Mouse (Mus musculus) kidney, postnatal 25 days (tissue): ENCODE results near the gene Col16a1.

Source experiments
- DNase-seq, 2 experiments: peaks; one replicate each; pipeline ENCODE4 v3.0.0; 2021; ENCODE audit warnings: mixed read lengths in 2 of 2

The Col16a1 gene

DNA sequence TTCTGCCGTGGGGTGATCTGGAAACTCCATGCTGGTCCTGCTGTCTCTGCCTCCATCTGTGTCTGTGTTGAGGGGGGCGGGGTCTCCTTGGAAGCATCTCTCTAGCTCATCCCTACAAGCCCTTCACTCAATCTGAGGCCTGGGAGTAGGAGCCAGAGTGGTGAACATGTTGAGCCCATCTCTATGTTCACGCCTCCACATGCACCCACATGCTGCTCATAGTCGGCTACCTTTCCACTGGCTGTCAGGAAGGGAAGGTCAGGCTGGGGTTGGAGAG lies 501 bp downstream of the Col16a1 start:
- DNase-seq, result no peak

DNA sequence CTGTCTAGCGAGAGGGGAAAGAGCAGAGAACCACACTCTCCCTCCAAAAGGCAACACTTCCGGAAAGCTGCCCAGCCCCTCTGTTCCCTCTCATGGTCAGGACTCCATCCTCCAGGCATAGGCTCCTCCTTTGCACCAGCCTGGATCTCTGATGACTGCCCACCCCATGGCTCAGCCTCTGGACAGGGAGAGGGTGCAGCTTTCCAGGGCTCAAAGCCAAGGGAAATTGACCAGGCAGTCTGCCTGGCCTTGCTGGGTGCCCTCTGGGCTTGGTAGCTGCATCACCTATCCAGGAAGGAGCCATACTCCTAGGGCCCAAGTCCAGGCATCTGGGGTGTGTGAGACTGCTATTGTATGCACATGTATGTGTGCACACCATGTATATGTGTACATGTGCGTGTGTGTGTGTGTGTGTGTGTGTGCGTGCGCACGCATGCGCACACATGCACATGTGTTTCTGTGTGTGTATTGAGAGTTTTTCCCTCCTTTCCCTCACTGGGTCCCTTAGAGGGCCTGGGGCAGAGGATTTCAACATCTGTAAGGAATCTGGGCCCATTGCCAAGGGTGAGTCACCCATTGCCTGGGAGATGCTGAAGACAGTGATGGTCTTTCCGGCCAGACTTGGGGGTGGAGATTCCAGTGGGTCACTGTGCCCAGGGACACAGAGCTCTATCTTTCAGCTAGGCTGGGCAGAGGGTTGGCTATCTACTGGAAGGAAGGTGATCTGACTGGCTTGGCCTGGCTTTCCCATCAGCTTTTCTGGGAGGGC lies 2.6 kb downstream of the Col16a1 start:
- DNase-seq, result peak; percentile 74 to 81

DNA sequence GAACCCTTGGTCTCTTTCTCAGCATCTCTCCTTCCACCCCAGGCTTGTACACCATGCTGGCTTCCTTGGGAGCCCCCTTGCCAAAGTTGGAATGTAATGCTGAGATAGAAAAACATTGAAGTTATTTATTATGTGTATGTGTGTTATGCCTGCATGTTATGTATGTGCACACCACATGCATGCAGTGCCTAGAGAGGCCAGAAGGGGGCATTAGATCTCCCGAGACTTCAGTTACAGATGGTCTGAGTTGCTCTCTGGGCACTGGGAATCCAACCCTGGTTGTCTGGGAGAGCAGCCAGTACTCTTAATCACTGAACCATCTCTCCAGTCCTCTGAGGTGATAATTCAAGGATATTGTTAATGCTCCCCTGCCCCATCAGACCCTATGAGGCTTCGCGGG lies 4.6 kb downstream of the Col16a1 start:
- no peak for DNase-seq

DNA sequence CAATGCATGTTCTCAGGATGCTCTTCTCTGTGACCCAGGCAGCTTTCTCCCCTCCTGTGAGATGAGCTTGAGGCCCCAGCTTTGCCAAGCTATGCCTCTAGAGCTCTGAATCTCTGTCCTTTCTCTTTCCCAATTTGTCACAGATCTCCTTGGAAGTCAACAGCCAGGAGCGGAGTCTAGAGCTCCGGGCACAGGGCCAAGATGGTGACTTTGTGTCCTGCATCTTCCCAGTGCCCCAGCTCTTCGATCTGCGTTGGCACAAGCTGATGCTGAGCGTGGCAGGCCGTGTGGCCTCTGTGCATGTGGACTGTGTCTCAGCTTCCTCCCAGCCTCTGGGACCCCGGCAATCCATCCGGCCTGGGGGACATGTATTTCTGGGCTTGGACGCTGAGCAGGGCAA lies 5.5 kb downstream of the Col16a1 start:
- no peak for DNase-seq

DNA sequence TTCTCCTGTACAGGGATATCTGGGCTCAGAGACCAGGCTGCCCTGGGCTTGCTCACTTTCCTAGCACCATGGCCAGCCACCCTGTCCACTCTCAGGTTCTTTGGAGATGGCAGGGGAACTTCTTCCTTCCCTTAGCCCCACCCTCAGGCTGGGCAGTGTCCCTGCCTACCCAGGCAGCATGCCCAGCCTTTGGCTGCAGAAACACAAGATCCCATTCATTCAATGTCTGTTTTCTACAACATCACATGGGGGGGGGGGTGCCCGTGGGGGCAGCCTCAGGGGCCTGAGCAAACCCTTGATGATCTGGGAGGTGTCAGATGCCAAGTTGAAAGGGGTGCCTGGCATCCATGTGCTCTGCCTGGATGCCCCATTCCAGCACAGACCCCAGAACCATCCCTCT lies 7.1 kb downstream of the Col16a1 start:
- DNase-seq, result no peak

DNA sequence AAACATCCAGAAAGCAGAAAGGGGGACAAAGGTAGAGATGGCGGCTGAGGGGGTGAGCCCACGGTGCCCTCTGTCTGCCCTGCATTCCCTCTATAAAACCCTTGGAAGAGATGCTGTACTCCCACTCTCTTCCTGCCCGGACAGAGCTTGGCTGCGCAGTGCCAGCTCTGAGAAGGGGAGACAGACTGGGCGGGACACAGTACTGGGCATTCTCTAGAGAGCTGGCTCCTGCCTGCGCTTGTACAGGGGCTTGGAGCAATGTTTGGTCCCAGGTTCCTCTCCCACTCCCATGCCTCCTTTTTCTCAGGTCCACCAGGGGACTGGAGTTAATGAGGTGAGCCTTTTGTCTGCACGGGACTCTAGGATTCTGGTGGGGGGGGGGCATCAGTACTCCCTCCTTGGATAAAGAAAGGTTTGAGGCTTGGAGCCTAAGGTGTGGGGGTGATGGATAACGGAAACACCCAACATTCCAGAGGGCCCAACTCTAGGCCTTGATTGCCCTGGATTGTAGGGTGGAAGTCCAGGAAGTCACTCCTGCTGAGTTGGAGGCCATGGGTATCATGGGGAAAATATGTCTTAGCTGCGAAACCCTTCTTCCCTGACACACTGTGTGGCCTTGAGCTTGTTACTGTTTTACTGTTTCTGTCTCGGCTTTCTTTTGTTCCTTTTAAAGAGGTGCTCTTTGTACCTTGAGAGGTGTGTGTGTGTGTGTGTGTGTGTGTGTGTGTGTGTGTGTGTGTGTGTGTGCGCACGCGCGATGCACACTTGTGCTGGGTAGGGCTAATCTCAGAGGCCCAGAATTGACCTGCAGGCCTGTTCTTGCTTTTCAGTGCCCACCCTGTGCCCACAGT lies 7.7 kb downstream of the Col16a1 start:
- no peak for DNase-seq

DNA sequence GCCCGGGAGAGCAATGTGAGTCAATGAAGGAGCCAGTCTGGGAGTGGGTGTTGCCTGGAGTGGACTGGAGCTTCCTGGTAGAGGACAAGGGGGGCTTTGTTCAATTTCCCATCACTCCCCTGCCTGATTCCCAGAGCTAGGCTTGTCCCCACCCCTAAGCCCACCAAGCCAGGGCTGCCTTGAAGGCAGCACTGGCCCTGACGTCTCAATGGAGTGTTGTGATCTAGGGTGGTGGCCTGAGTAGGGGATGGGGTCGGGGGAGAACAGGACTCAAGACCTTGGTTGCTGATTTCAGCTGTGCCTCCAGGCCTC lies 8.3 kb downstream of the Col16a1 start:
- no peak for DNase-seq

DNA sequence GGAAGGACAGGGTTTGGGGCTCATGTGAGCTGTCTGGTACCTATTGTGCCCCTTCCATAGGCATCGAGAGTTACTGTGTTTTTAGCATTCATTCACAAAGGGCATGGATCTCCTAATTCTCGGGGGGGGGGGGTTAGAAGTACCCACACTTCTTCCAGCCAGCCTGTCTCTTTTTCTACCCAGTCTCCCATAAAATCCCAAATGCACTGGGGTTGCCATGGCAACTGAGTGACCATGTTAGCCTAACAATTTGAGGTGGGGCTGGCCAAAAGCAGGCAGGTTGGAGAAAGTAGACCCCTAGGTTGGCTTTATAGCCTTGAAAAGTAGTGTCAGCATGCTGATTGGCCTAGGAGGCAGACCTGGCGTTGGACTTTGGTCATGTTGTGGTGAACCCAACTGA lies 8.8 kb downstream of the Col16a1 start:
- DNase-seq, result no peak

DNA sequence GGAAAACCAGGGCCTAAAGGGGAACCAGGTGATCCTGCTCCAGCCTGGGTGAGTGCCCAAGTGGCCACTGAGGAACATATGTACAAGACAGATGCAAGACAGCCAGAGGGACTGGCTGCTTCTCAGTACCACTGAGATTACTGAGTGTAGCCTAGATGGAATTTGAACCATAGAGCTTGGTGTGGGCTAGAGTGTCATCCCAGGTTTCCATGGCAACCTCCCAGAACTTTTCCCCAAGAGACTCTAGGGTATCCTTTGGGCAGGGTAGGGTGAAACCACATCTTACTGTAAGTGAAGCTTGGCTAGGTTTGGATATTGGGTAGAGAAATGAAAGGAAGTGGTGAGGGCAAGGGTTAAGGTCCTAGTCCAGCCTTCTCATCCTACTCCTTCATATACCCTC lies 13.3 kb downstream of the Col16a1 start:
- DNase-seq, result no peak

DNA sequence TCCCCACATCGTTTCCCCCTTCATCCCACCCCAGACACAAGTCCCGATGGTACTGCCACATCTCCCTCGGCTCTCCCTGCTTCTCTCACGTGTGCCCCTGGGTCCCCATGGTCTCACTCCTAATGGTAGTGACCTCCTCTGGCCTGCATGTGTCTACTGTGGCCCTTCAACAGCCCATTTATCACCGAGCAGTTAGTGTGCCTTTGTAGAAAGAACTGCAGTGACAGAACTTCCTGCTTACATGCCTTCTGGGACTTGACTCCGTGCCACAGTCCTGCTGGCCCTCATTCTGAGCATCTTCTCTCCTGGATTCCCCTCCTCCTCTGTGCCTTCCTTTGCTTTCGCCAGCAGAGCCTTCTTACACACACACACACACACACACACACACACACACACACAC lies 15.6 kb downstream of the Col16a1 start:
- DNase-seq, result no peak

DNA sequence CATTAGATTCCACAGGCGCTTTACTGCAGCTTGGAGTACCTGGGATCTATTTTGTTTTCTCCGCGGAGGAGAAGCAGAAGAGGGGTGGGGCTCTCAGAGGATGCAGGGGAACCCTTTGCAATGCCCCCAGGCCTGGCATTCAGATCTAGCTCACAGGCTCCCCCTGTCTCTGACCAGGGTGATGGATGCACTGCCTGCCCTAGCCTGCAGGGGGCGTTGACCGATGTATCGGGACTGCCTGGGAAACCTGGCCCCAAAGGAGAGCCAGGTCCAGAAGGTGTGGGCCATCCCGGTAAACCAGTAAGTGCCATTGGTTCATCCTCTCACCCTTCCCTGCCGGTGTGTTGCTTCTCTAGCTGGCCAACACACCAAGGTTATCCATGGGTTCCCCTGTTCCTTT lies 19.2 kb downstream of the Col16a1 start:
- peak; percentile 57 to 61 for DNase-seq

DNA sequence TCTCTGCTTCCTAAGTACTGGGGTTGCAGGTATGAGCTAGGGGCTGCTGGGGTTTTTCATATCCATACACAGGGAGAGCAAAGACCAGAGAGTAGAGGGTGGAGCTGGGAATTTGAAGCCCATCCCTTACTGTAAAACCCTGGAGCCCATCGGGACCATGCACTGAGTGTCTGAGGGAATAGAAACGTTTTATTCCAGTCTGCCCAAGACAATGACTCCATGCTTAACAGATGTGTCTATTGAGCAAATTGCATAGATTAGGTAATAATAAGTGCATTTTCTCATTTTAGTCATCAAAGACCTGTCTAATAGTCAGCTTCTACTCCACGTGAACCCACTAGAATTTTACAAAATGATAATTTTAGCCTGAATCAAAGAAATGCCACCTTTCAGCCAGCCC lies 22.9 kb downstream of the Col16a1 start:
- DNase-seq, result no peak

DNA sequence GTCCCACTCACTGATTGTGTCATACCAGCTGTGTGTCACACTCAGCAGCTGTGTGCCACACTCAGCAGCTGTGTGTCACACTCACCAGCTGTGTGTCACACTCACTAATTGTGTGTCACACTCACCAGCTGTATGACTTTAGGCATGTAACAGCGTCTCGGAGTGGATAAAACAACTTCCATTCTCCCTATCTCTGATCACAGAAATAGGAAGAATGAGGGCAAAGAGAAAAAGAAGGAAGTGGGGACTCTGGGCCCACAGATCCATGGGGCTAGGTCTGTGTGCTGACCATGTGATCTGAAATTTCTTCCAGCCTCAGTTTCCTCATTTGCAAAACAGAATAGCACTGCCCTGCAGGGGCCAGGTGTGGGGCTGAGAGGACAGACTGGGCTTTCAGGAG lies 24.1 kb downstream of the Col16a1 start:
- no peak for DNase-seq

DNA sequence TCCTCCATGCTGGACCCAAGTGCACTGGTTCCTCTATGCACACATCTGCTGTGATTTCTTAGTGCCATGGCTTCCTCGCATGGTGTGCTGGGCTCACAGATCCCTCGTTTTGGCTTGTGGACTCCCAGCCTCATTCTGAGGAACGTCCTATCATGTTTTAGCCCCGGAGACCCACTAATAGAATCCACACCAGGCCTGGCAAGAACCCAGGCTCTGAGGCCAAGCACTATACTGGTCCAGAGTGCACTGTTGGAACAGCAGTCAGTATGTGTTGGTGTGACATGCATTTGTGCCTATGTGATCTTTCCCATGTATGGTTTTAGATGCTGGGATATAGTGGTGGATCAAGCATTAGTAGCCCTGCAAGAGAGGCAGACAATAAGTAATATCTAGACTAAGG lies 25.7 kb downstream of the Col16a1 start:
- DNase-seq, result no peak

DNA sequence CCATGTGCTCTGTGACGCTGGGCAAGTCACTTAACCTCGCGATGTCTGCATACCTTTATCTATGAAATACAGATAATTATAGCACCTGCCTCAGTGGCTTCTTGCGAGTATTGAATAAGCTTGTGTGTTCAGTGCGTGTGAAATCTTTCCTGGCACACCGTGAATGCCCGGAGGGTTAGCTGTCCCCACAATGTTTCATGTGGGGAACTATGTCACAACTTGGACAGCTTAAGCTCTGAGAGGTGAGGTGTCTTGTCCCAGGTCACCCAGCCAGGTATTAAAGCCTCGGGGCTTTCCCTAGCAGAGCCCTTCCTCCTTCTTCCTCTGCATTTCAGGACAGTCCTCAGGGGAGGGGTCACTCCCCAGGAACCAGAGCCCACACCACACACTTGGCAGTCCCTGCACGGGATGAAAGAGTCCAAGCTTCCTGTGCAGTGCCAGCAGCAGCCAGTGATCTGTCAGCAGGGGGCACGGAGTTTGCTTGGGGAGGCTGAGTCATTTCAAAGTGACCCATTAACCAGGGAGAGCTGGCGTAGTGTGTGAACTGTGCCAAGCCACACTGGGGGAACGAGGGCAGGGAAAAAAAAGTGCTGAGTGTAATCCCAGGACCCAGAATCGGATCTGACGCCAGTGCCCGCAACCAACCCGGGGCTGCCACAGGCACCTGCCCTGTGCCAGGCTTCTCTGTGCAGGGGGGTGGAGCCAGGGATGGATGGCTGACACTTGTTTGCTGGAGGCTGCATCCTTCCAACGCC lies 27.3 kb downstream of the Col16a1 start:
- peak; percentile 78 to 92 for DNase-seq

DNA sequence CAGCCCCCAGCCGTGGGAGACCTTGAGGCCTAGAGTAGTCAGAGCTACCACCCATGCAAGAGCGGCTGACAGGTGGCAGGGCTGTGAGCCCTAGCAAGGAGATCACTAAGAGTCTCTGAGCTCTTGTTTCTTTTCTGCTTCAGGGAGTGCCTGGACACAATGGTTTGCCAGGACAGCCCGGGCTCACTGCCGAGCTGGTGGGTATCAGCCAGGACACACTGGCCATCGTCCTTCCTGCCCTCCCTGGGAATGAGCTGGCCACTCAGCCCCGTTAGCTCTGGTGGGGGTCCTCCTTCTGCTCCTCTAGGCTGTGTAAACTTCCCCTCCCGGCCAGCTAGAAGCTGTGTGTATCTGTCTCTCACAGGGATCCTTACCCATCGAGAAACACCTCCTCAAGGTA lies 29.2 kb downstream of the Col16a1 start:
- DNase-seq, result no peak

DNA sequence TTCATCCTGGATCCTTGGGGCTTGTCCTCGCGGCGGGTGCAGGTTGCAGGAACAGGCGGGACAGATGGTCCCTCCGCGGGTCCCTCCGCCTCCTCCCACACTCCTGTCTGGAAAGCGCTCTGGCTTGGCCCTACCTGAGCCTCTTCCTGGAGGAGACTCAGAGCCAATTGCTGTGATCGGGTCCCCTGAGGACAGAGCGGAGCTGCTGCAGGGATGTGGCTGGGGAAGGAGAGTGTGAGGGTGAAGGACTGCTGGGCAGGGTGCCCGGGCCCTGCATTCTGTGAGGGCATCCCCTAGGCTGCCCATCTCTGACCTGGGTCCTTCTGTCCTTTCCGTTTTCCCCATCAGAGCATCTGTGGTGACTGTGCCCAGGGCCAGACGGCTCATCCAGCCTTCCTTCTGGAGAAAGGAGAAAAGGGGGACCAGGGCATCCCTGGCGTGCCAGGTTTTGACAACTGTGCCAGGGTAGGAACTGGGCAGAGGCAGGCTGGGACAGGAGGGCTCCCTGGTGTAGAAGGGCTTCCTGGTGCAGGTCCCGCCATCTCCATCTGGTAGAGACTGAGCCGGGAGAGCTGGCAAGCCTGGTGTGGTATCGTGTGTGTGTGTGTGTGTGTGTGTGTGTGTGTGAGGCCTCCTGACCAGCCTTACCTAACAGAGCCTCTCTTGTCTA lies 31.3 kb downstream of the Col16a1 start:
- DNase-seq, result no peak

DNA sequence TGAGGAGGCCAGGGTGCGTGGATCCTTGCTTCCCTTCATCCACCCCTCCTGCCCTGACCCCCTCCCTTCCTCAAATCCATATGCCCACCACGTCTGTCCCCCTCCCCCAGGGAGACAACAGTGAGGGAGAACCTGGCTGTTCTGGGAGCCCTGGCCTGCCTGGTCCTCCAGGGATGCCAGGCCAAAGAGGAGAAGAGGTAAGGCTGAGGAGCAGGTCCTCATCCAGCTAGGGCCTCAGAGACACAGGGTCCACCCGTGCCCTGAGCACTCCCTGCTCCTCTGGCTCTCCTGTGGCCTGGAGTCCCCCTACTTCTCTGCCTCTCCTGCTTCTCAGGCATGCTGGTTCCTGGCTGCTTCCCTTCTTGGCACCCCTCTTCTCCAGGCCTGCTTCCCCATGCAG lies 31.9 kb downstream of the Col16a1 start:
- DNase-seq, result no peak

DNA sequence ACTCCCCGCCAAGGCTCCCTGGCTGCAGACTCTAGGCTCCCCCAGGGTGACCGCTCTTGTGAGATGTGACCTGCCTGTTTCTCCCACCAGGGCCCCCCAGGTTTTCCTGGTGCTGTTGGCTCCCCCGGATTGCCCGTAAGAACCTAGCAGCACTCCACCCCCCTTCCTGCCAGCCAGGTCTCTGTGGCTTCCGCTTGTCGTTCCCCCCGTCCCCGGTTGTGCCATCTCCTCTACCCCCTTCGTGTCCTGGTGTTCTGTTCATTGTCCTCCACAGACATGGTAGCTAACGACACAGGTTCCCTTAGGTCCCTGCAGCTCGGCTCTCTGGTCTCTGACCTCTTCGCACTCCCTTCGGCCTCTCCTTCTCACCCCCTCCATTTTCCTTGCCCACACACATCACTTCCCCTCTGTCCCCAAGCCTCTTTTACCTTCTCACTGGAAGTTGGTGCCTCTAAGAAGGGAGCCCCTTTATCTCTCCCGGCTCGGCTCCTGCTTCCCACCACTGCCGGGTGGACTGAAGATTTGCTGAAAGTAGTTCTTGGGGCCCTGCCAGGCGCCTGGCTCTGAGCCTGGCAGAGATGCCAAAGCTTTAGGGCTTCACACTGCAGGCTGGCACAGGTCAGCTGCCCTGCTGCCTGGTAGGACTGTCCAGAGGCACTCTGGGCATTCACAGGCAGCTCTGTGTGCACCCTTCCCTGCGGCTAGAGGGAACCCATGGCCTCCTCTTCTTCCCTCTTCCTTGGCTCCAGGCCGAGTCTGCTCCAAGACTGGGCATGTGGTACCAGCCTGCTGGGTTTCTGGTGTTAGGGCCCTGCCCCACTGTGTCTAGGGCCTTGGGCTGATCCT lies 33.9 kb downstream of the Col16a1 start:
- peak; percentile 89 to 92 for DNase-seq

DNA sequence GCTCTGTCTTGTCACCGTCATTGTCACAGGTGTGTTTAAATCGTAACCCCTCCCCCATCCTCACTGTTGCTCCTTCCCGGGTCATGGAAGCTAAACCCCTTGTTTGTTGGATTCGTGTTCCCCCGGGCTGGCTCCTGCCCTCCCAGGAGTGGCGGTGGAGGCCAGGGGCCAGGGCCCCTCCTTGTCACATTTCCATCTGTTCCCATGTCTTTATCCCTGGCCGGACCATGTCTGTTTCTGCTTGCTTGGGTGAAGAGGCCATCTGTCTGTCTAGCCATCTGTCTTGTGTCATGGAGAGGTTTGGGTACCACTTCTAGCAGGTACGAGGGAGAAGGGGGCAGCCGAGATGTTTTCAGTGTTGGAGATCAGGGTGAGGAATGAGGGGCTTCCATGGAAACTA lies 34.6 kb downstream of the Col16a1 start:
- DNase-seq, result no peak

DNA sequence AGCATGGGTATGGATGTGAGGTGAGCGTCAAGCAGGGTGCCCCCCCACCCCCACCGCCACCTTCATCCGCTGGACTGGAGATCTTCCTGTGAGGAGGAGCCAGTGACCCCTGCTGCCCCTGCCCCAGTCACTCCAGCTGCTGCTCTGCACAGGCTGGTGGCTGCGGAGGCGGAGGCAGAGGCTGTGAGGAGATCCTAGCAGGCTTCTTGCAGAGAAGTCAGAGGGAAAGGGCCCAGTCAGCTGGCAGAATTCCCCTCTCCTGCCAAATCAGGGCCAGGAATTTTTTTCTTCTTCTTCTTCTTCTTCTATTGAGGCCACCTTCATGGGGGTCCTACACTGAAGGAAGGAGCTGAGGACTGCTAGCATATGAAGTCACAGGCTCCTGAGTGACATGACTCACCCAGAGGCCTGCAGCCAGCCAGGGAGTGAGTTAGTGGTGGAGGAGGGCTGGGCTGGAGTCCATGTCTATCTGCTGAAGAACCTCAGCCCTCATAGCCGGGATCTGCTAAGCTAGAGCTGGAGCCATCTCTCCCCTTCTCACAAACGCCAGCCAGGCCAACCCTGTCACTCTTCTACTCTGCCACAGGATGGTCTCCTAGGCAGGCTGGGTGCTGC lies 36.8 kb downstream of the Col16a1 start:
- DNase-seq, result no peak

DNA sequence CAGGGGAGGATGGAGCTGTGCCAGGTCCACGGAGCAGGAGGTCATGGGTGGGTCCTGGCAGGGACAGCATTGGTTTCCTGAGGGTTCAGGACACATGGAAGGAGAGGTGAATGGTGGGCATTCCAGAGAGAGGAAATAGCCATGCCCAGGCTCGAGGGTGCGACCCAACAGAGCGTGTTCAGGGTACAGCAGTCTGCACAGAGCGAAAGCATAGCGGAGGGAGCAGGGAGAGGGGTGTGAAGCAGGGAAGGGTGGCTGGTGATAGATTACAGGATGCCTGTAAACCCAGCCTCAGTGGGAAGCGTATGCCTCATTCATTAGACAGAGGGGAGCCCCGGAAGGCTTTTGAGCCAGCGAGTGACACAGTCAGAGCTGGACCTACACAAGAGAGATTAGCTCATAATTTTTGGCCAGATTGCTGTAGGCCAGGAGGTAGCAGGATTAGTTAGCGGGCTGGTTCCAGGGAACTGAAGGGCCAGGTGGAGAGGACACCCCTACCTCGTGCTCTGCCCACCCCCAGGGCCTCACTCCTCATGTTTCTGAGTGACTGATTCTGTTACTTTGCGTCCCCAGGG lies 37.7 kb downstream of the Col16a1 start:
- no peak for DNase-seq
